Mouse (Mus musculus) forebrain, embryonic 11.5 days (tissue): Measurements from ENCODE around the gene Rab23. TPM values are rescaled to one million over a fixed set of nuclear protein-coding genes. Genes with fewer than 3 reads are reported as not detected.

Source experiments
- ATAC-seq: fragments of 200-750 bp; cut with Nextera tagmentation; replicated peaks from 2 replicates; pipeline ENCODE4 v1.8.0; 2017; ENCODE audit warnings: moderate TSS enrichment; ENCODE audit not compliant: low FRiP score
- DNase-seq: peaks from one replicate; pipeline ENCODE4 v3.0.0-alpha.2; 2017; ENCODE audit warnings: low spot score
- H3K27ac ChIP-seq: fragments of 300-500 bp; sonication (generic); 2 replicates; pipeline ENCODE4 v1.5.1; 2014; ENCODE audit warnings: low read depth, low read length
- H3K27me3 ChIP-seq: fragments of 300-500 bp; sonication (generic); 2 replicates; pipeline ENCODE4 v1.6.1; 2014; ENCODE audit warnings: mild to moderate bottlenecking, low read length, mixed read lengths; ENCODE audit not compliant: control insufficient read depth, insufficient read depth
- H3K36me3 ChIP-seq: fragments of 300-500 bp; sonication (generic); 2 replicates; pipeline ENCODE4 v1.6.1; 2014; ENCODE audit warnings: mild to moderate bottlenecking, low read length, moderate library complexity, mixed read lengths; ENCODE audit not compliant: control insufficient read depth, insufficient read depth
- H3K4me1 ChIP-seq: fragments of 300-500 bp; sonication (generic); replicated peaks from 2 replicates; pipeline ENCODE4 v1.6.1; 2014; ENCODE audit warnings: low read length, mixed read lengths; ENCODE audit not compliant: control insufficient read depth, insufficient read depth
- H3K4me2 ChIP-seq: fragments of 300-500 bp; sonication (generic); 2 replicates; pipeline ENCODE4 v1.6.1; 2014; ENCODE audit warnings: low read depth, mild to moderate bottlenecking, low read length, moderate library complexity, mixed read lengths; ENCODE audit not compliant: severe bottlenecking
- H3K4me3 ChIP-seq: fragments of 300-500 bp; sonication (generic); 2 replicates; pipeline ENCODE4 v1.5.1; 2014; ENCODE audit warnings: low read depth, low read length
- H3K9ac ChIP-seq: fragments of 300-500 bp; sonication (generic); 2 replicates; pipeline ENCODE4 v1.6.1; 2014; ENCODE audit warnings: low read length
- H3K9me3 ChIP-seq: fragments of 300-500 bp; sonication (generic); 2 replicates; pipeline ENCODE4 v1.6.1; 2016; ENCODE audit warnings: low read length, mixed read lengths; ENCODE audit not compliant: control insufficient read depth
- WGBS: fragments of 180-500 bp; shearing (Covaris S2); extraction: QIAGEN DNeasy Blood & Tissue Kit; methylation state at CpG from one replicate; pipeline ENCODE4 v1.1.7; 2014; 5-methylcytosine and 5-hydroxymethylcytosine counted together
- polyA plus RNA-seq: library from polyadenylated mRNA; unstranded; fragments of >200 nt; fragmentation: Nextera tagmentation; extraction: Ambion mirVana; gene quantifications from 2 replicates; pipeline ENCODE4 v1.2.1, GENCODE M21; 2014

Gene Rab23
- polyA plus RNA-seq, 1 experiment from 2014 or later: 27.4 TPM

DNA sequence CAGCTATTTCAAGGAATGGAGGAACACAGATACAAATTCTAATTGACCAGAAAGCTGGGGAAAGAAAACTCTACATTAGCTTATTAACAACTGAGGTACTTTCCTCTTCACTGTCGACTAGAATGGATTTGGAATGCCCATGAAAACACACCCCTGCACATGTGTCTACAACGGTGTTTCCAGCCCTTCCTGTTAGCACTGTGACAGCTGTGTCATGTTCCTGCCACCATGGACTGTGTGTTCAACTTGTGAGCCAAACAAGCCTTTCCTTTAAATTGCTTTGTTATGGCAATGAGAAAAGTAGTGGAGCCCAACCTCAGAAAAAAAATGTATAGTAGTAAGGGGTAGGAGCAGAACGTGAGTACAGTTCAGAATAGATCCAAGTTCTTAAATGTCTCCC lies 68.8 kb downstream of the Rab23 start:
- WGBS: 76% methylated on average over 3 of the region's 3 CpGs
- no peak for ATAC-seq
- Histone ChIP-seq H3K4me1 (no peaks in the 10 kb centered on the region), H3K9ac (no peak overlapping the region), H3K36me3 (no peaks in the 10 kb centered on the region; the same call in 1 of the 2 replicates), H3K4me2 (no peak overlapping the region), H3K27me3 (no peaks in the 10 kb centered on the region), H3K9me3 (no peaks in the 10 kb centered on the region), H3K4me3 (no peak overlapping the region), H3K27ac (no peak overlapping the region)
- no peak for DNase-seq

Other genes with a start within 250 kb of the Rab23 start
- 58.4 and 58.8 TPM in 2 replicates for gene Prim2, start 50.1 kb upstream of the Rab23 start, polyA plus RNA-seq
- 33.9 and 34.0 TPM in 2 replicates for gene Bag2, start 37.9 kb downstream of the Rab23 start, polyA plus RNA-seq
- 41.9 and 48.5 TPM in 2 replicates for gene Zfp451, start 94.7 kb downstream of the Rab23 start, polyA plus RNA-seq
- gene Bend6, start 187.9 kb downstream of the Rab23 start, polyA plus RNA-seq: 2.4 and 3.0 TPM in 2 replicates
- 25.3 and 26.3 TPM in 2 replicates for gene Dst, start 188.3 kb downstream of the Rab23 start, polyA plus RNA-seq